Mouse (Mus musculus) ES-Bruce4 (cell line): ENCODE data around the gene Prkag3. TPM values are rescaled to one million over a fixed set of nuclear protein-coding genes. Genes with fewer than 3 reads are reported as not detected.

Experiments used
- H3K27ac ChIP-seq: 2 replicates; pipeline ENCODE4 v1.5.1; 2012; ENCODE audit warnings: low read length, inconsistent platforms; ENCODE audit not compliant: insufficient read depth
- H3K27me3 ChIP-seq: 2 replicates; pipeline ENCODE4 v1.6.1; 2012; ENCODE audit warnings: mild to moderate bottlenecking, low read length, inconsistent platforms; ENCODE audit not compliant: control insufficient read depth, poor library complexity, insufficient read depth, severe bottlenecking
- H3K36me3 ChIP-seq: 2 replicates; pipeline ENCODE4 v1.6.1; 2012; ENCODE audit warnings: inconsistent platforms, mild to moderate bottlenecking, low read length, moderate library complexity; ENCODE audit not compliant: control insufficient read depth, poor library complexity, insufficient read depth, severe bottlenecking
- H3K4me1 ChIP-seq: one replicate; pipeline ENCODE4 v1.8.1; 2011; ENCODE audit warnings: low read length; ENCODE audit not compliant: control insufficient read depth, insufficient read depth
- H3K4me3 ChIP-seq: 2 replicates; pipeline ENCODE4 v1.5.1; 2011; ENCODE audit warnings: low read depth, mild to moderate bottlenecking, low read length
- H3K9ac ChIP-seq: 2 replicates; pipeline ENCODE4 v1.6.1; 2012; ENCODE audit warnings: low read depth, mild to moderate bottlenecking, inconsistent platforms; ENCODE audit not compliant: poor library complexity, severe bottlenecking
- H3K9me3 ChIP-seq: replicated peaks from 2 replicates; pipeline ENCODE4 v1.6.1; 2012; ENCODE audit warnings: mild to moderate bottlenecking, low read length, inconsistent platforms; ENCODE audit not compliant: control insufficient read depth, poor library complexity, insufficient read depth, severe bottlenecking
- CTCF ChIP-seq: IDR thresholded peaks from one replicate; pipeline ENCODE4 v1.8.1; 2011; ENCODE audit warnings: low read depth, low read length
- EP300 ChIP-seq: IDR thresholded peaks from 2 replicates; pipeline ENCODE4 v1.6.1; 2011; ENCODE audit warnings: low read depth, low read length; ENCODE audit not compliant: insufficient read depth
- POLR2A ChIP-seq: IDR thresholded peaks from one replicate; pipeline ENCODE4 v1.8.1; 2011; ENCODE audit warnings: low read length; ENCODE audit not compliant: insufficient read depth
- polyA plus RNA-seq: library from polyadenylated mRNA; stranded (reverse); fragments of >200 nt; gene quantifications from 2 replicates; pipeline ENCODE4 v1.2.4, GENCODE M21; 2011; ENCODE audit warnings: low read depth; ENCODE audit not compliant: missing spikeins, insufficient read depth, insufficient read length

Gene Prkag3
- polyA plus RNA-seq, 1 experiment = 0.21 TPM

GRCm38 (mm10) chr1:74713859-74714730, 34.9 kb downstream of the Prkag3 start:
- no peaks in the 10 kb centered on the region for H3K4me1 ChIP-seq
- peak overlapping the region; percentile 48 for H3K9ac ChIP-seq
- no peaks in the 10 kb centered on the region for H3K27me3 ChIP-seq
- TF ChIP-seq CTCF (no peak), POLR2A (no peak), EP300 (no peak)
- no peaks in the 10 kb centered on the region for H3K9me3 ChIP-seq
- peak overlapping the region; percentile 68 for H3K4me3 ChIP-seq
- H3K27ac ChIP-seq = no peak overlapping the region
- no peaks in the 10 kb centered on the region for H3K36me3 ChIP-seq

DNA sequence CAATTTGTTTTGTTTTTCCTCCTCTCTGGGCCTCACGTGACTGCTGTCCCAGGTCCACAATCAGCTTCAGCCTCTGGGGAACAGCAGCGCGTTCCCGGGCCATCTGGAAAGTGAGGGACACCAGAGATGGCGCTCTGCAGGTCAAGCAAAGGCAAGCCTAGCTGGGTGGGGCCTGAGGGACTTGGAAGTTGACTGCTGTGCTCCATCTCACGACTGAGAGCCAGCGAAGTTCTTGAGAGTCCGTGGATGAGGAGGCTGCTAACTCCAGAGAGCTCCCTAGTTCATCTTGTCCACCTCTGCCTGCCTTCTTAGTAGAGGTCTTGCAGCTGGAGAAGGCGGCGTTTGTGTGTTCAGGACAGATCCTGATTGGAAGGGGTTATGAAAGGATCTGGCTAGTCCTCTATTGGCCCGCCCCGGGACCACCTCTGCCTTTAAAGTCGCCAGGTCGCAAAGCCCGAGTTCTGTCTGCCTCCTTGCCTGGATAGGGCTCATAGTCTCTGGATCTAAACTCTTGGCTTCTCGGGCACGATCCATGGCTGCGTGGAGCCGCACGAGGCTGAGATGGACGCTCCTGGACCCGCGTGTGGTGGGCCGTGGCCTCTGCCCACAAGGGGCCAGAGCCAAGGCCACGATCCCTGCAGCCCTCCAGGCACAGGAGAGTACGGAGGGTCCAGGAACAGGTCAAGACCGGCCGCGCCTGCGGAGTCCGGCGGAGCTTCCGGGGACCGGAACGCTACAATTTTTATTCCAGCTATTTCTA, 35.7 kb downstream of the Prkag3 start, which contains the start of gene Cyp27a1:
Gene Cyp27a1, plus strand, starts transcription at position 476 of the 760 bp plus-strand sequence.
- peak within 1 kb of the TSS; percentile 48 for H3K9ac ChIP-seq
- no peak within 1 kb of the TSS for H3K27ac ChIP-seq
- no peaks in the 10 kb centered on the region for H3K4me1 ChIP-seq
- H3K27me3 ChIP-seq = no peaks in the 10 kb centered on the region
- TF ChIP-seq POLR2A (no peak), CTCF (peak; percentile 53)
- no peaks in the 10 kb centered on the region for H3K9me3 ChIP-seq
- peak within 1 kb of the TSS; percentile 68 for H3K4me3 ChIP-seq
- no peaks in the 10 kb centered on the region for H3K36me3 ChIP-seq

- Histone ChIP-seq H3K9me3 (no peaks in the 10 kb centered on the region), H3K27me3 (no peaks in the 10 kb centered on the region), H3K36me3 (no peaks in the 10 kb centered on the region), H3K27ac (no peak overlapping the region), H3K4me3 (no peak overlapping the region; the same call in 1 of the 2 replicates), H3K4me1 (no peaks in the 10 kb centered on the region), H3K9ac (no peak overlapping the region)
- TF ChIP-seq POLR2A = no peak
- TF ChIP-seq EP300 = no peak
- TF ChIP-seq CTCF = no peak
These were observed 36.4 kb downstream of the Prkag3 start for GRCm38 (mm10) chr1:74712461-74713098.

DNA sequence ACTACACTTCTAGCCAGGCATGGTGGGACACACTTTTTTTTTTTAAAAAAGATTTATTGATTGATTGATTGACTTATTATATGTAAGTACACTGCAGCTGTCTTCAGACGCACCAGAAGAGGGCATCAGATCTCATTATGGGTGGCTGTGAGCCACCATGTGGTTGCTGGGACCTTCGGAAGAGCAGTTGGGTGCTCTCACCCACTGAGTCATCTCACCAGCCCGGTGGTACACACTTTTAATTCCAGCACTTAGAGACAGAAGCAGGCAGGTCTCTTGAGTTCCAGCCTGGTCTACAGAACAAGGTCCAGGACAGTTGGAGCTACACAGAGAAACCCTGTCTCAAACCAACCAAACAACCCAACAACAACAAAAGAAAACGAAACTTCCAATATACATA, 37.0 kb downstream of the Prkag3 start:
- no peak for TF ChIP-seq CTCF
- no peak for TF ChIP-seq POLR2A
- TF ChIP-seq EP300 = no peak
- no peaks in the 10 kb centered on the region for H3K9me3 ChIP-seq

GRCm38 (mm10) chr1:74709566-74709965, 39.5 kb downstream of the Prkag3 start:
- no peak for TF ChIP-seq POLR2A
- TF ChIP-seq EP300 = no peak
- TF ChIP-seq CTCF = no peak
- no peak overlapping the region for H3K27ac ChIP-seq
- H3K9me3 ChIP-seq = no peaks in the 10 kb centered on the region
- no peaks in the 10 kb centered on the region for H3K4me1 ChIP-seq
- H3K27me3 ChIP-seq = no peaks in the 10 kb centered on the region
- H3K9ac ChIP-seq = no peak overlapping the region
- H3K36me3 ChIP-seq = no peaks in the 10 kb centered on the region
- H3K4me3 ChIP-seq = no peak overlapping the region

More for the DNA sequence above, 37.0 kb downstream of the Prkag3 start:
- no peaks in the 10 kb centered on the region for H3K36me3 ChIP-seq
- H3K4me3 ChIP-seq = no peak overlapping the region
- H3K4me1 ChIP-seq = no peaks in the 10 kb centered on the region
- H3K27ac ChIP-seq = no peak overlapping the region
- H3K9ac ChIP-seq = no peak overlapping the region
- H3K27me3 ChIP-seq = no peaks in the 10 kb centered on the region
